Mouse (Mus musculus): ENCODE results near the gene Nrg3.
"Not testable (repeated sequence)": the region's sequence is repeated elsewhere in the genome, so short reads cannot be mapped to it uniquely, and the experiment has no call there.

The Nrg3 gene

GRCm38 (mm10) chr14:38628862-38629619 lies 843.8 kb downstream of the Nrg3 start:
- CTCF ChIA-PET = no interaction called here

DNA sequence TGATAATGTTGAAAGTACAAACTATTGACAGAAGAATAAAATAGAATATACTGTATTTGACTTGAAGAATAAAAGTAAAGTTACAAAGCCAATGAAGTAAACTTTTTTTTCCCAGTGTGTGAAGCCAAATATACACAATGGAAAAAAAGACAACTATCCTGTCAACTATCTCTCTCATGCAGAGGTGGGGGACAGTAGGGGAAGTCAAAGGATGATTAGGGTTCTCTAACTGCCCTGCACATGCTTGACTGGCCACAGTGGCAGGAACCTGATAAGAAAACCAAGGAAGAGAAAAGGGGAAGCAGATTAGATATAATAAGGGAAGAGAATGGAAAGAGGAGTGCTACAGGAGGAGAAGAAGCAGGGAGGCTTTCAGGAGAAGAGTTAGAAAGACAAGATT lies 855.9 kb downstream of the Nrg3 start:
- CTCF ChIA-PET = no interaction called here

- CTCF ChIA-PET = no interaction called here
Observed at GRCm38 (mm10) chr14:38597735-38598134, 875.2 kb downstream of the Nrg3 start.

DNA sequence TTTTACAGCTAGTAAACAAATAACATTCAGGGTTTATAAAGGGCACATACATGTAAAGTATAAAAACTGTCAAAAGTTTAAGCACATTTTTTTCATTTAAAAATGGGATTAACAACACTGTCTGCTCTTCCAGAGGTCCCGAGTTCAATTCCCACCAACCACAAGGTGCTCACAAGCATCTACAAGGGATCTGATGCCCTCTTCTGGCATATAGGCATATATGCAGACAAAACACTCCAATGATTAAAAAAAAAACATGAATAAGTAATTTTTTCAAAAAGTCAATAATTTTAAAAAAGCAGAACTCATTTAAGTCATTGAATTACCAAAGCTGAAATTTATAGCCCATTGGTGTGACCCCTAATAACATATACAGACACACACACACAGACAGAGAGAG lies 878.6 kb downstream of the Nrg3 start:
- CTCF ChIA-PET = no interaction called here

DNA sequence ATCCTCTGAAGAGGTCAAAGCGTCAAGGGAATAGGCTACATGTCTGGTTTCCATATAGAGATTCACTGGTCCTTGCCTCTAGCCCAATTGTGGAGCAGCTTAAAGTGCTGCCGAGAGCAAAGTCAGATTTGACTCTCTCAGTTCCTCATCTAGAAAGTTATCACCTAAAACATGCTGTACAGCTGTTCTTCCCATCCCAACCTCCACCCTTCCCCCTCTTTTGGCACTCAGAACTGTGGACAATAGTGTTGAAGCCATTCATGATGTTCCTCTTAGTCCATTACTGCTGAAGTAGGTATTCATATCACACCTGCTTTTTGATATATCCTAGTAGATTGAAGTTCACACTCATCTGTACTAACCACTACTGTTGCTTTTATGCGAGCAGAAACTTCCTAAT lies 896.1 kb downstream of the Nrg3 start:
- CTCF ChIA-PET = no interaction called here

- CTCF ChIA-PET = no interaction called here
Observed at GRCm38 (mm10) chr14:38568184-38568583, 904.7 kb downstream of the Nrg3 start.

GRCm38 (mm10) chr14:38566182-38566581 lies 906.7 kb downstream of the Nrg3 start:
- CTCF ChIA-PET = no interaction called here

DNA sequence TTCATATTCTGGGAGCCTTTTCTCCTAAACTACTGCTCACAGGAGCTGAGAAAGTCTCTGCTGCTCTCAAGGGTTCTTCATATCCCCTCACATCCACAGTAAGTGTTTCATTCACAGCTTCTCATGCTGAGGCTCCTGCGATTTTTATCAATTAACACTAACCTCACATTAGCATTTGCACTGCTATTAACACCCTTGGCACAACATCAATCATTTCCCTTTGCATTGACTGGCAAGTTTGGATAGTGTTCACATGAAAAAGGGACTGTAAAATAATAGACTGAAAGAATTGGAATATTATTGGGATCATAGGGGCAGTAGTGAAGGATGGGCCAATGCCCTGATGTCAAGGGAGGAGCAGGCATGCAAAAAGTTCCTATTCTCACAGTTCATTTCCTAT lies 918.3 kb downstream of the Nrg3 start:
- CTCF ChIA-PET = no interaction called here

DNA sequence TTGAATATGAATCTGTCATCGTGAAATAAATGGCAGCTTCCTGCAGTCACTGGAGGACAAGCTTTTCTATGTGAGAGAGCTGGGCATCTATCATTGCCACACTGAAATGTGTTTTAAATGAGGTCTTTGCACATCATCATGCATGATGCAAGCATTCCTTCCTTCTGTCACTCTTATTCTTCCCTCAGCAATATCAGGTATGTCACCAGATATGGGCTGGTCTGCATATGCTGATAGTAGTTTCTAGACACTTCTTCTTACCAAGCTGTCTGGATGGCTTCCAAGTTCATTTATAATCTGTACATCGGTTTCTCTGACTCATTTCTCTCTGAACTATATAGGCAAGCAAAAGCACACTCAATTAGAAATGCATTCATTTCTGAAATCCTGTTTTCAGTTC lies 925.6 kb downstream of the Nrg3 start:
- CTCF ChIA-PET = no interaction called here

- CTCF ChIA-PET = no interaction called here
Observed at GRCm38 (mm10) chr14:38535181-38535580, 937.7 kb downstream of the Nrg3 start.

- CTCF ChIA-PET = interaction anchor here (0.5 kb wide), 1 partner anchor 104 kb away, joined by 3 read pairs; no protein-coding TSS in a partner anchor
Observed at GRCm38 (mm10) chr14:38533495-38533894, 939.4 kb downstream of the Nrg3 start.

GRCm38 (mm10) chr14:38516232-38516631 lies 956.7 kb downstream of the Nrg3 start:
- CTCF ChIA-PET = no interaction called here

DNA sequence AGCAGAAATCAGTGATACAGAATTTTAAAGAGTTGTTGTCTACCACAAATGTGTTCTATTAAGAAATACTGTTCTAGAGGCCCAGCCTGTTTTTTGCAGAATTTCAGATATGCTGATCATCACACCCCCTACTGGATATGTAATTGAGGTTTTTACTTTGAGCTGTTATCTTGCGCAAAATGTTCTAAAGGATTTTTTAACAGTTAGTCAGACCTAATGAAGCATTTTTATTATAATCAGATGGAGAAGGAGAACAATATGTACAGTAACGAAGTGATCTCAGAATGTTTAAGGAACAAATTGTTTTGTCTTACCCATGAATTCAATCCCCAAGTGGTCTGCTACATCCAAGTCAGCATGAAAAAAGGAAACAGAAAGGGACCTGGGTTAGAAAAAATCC lies 963.9 kb downstream of the Nrg3 start:
- CTCF ChIA-PET = no interaction called here

DNA sequence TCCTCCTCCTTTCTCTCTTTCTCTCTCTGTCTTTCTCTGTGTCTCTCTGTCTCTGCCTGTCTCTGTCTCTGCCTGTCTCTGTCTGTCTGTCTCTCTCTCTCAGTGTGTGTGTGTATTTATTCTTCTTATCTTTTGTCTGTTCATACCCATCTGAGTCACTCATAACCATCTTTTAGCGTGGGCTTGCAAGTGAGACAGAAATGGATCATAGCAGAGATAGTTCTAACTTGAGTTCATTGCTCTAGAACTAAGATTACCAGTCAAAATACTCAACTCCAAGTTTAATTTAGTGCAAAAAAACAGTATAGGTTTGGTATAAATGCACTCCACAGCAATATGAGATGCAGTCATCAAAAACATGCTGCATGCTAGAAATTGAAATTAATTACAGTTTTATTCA lies 977.9 kb downstream of the Nrg3 start:
- CTCF ChIA-PET = no interaction called here

DNA sequence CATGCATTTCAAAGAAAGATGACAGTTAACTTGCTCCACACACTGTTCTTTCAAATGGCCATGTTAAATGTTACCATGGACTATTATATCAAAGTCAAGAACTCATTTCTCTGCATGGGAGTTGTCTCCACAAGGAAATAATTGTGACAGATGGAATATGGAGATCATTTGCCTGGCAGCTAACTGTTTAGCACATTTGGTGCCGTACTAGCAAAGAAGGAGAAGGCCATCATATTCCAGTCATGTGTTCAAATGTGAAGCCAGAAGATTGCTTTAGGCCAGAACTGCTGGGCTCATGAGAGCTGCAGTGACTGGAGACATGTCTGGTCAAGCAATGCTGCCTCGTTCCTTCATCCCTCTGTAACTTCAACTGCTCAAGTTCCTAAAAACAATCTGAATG lies 1025.8 kb downstream of the Nrg3 start:
- CTCF ChIA-PET = no interaction called here

GRCm38 (mm10) chr14:38444788-38445187 lies 1028.1 kb downstream of the Nrg3 start:
- CTCF ChIA-PET = no interaction called here

GRCm38 (mm10) chr14:38433793-38434589 lies 1038.9 kb downstream of the Nrg3 start:
- CTCF ChIA-PET = no interaction called here

DNA sequence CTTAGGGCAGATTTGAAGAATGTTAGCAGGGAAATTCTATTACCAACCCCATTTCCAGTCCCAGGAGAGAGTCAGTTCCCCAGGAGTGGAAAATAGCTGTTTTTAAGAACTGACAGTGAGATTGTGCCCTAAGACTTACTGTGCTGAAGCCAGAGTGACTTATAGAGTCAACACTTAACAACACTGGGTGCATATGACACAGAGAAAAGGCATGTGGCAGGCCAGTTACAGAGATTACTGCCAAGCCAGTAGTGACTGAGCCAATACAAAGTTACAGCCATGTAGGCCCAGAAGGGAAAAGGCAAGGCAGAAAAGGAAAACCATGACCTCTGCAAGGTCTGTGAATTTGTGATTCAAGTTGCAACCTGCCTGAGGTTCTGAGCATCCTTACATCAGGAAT lies 1098.2 kb downstream of the Nrg3 start:
- CTCF ChIA-PET = no interaction called here

- CTCF ChIA-PET = no interaction called here
Observed at GRCm38 (mm10) chr14:38340967-38341366, 1131.9 kb downstream of the Nrg3 start.

DNA sequence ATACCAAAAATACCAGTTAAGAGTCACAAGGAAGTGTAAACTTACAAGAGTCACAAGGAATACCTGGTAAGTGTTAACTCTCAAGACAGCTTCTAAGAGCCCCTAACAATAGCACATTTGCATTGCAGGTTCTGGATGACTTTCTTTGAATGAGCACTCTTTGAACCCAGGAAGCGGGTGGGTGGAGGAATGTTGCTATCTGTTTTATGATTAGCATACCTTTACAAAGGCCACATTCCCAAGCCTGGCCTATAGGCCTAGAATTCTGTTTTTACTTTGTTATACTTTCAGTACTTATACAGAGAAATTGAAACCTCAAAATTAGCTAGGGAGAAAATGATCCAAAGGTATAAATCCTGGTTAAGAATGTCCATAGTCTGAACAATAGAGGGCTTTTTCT lies 1150.0 kb downstream of the Nrg3 start:
- CTCF ChIA-PET = not testable (repeated sequence)

GRCm38 (mm10) chr14:38320619-38321340 lies 1152.1 kb downstream of the Nrg3 start:
- CTCF ChIA-PET = no interaction called here

Data from spleen, embryonic (tissue).